Mouse (Mus musculus) gastrocnemius, postnatal 4 days (tissue): ENCODE measurements around the gene Slc37a4. TPM values are rescaled to one million over a fixed set of nuclear protein-coding genes. Genes with fewer than 3 reads are reported as not detected.
A peak's percentile ranks its signal among the peaks of the same experiment; 100 is the strongest.
"Not testable (repeated sequence)": the region's sequence is repeated elsewhere in the genome, so short reads cannot be mapped to it uniquely, and the experiment has no call there.

Experiments used
- DNase-seq, 2 experiments: peaks; one replicate each; pipeline ENCODE4 v3.0.0; 2021 to 2022; ENCODE audit warnings: low spot score in 2 of 2, mixed read lengths in 2 of 2
- long read RNA-seq, 2 experiments: library from polyadenylated mRNA; stranded (forward); transcript quantifications; one replicate each; pipeline ENCODE4 v2.0.0; 2021
- total RNA-seq, 2 experiments: library from RNA; stranded (reverse); gene quantifications; 2 replicates each; pipeline ENCODE4 v1.2.3; 2021

Slc37a4 gene
- total RNA-seq: 10 to 100 TPM; 58.2 to 68.3 TPM
- long read RNA-seq, experiment 1, transcript Slc37a4-202 (9 exons, 1,353 nt): major isoform, 14 of 69 reads
- long read RNA-seq, experiment 1, partial matches to known transcripts: 18 of 69 reads
- long read RNA-seq, experiment 1, other reads (novel, unspliced or antisense): 33 of 69 reads
- long read RNA-seq, experiment 2, transcript Slc37a4-202 (9 exons, 1,353 nt): major isoform, 19 of 106 reads
- long read RNA-seq, experiment 2, partial matches to known transcripts: 20 of 106 reads
- long read RNA-seq, experiment 2, other reads (novel, unspliced or antisense): 59 of 106 reads

DNA sequence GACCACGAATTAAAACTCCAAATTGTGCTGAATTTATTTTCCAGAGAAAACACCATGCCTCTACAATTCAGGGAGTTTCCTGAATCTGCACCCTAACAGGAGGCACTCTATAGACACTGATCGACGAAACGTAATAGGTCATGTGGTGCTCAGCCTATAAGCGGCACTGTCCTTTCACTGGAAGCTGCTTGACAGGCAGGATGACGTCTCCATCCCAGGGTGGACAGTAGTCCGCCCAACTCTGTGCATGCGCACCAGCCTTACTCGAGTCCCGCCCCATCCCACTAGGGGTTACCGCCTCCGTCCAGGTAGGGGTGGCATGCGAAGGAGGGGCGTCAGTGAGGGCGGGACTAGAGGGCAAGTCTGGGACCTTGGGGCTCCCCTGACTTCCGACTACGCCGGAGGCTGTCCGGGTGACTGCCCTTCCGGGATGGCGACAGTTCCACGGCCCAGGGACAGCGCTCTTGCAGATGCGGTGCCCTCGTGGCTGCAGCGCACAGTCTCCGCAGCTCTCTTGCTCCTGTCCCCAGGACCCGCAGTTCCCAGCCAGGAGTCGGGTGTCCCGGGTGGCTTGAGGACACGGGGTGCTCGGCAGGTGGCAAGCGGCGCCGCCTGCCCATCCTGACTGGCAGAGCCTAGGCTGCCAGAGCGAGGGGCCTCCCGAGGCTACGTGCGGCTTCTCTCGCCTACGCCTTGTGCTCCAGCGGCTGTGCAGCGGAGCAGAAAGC, at the start of gene Slc37a4:
Gene Slc37a4, plus strand, starts transcription at position 169 of the 728 bp plus-strand sequence.
- peak; percentile 76 to 90 for DNase-seq

DNA sequence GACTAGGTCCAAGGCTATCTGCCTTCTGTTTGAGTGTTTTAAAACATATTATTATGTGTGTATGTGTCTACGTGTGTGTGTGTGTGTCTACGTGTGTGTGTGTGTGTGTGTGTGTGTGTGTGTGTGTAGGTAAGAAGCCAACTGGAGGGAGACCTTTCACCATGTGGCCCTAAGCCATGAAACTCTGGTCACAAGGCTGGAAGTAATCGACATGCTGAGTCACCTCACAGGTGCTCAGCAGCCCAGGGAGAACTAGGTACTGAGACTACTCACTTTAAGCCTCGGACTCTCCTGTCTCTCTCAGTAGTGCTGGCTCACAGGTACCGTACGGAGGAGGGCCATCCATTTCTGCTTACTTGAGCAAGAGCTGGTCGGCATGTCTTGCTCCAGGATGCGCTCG, 49.5 kb upstream of the Slc37a4 start:
- DNase-seq: no peak

DNA sequence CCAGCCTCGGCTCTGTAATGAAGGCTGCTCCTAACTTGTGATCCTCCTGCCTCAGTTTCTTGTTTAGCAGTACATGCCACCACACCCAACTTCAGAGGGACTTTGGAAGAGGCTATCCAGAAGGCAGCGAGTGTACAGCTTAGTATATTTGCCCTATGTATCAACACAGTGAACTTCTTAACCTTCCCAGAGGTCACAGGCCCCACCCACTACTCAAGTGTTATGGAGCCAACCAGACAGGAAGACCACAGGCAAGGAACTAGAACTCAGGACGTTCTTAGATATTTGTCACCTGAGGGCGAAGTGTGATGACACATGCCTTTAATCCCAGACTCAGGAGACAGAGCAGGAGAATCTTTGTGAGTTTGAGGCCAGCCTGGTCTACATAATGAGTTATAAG, 49.0 kb upstream of the Slc37a4 start:
- no peak for DNase-seq

DNA sequence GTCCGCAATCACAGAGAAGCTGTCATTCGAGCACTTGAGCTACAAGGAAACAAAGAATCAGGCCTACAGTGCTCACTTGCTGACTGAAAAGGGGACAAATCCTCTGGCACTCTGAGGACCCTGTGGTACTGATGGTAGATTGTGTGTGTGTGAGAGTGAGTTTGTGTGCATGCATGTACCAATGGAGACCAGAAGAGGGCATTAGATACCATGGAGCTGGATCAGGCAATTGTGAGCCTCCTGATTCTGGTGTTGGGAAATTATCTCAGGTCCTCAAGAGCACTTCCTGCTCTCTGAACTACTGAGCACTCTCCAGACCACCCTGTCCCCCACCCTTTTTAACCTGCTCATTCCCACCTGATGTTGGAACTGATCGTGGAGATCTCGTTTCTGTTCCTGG, 48.1 kb upstream of the Slc37a4 start:
- DNase-seq: no peak

DNA sequence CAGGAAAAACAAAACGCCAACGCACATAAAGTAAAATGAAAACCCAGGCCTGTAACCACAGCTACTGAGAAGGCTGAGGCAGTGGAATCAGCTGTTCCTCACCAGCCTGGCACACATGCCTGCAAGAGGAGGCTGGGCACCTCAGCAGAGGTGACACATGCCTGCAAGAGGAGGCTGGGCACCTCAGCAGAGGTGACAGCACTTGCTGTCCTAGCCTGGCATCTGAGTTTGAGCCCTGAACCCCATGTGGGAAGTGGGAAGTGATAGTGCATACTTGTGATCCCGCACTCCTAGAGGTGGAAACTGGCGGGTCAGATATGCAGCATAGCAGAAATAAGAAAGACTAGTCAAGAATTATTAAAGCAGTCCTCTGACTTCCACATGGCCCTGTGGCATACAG, 45.3 kb upstream of the Slc37a4 start:
- DNase-seq: no peak

DNA sequence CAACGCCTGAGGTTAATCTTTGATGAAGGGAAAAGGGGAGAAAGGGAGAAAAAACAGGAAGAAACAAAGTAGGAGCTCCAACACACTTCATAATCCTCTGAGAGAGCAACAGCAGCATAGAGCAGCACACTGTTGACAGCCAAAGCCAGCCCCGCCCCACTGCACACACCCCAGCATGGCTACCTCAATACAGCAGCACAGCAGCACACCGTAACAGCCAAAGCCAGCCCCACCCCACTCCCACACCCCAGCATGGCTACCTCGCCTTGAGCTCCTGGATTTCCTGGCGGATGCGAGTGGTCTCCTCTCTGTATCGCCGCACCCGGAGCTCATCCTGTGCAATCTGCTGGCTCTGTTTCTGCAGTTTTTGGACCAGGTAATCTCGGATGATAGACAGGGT, 44.3 kb upstream of the Slc37a4 start:
- no peak for DNase-seq

DNA sequence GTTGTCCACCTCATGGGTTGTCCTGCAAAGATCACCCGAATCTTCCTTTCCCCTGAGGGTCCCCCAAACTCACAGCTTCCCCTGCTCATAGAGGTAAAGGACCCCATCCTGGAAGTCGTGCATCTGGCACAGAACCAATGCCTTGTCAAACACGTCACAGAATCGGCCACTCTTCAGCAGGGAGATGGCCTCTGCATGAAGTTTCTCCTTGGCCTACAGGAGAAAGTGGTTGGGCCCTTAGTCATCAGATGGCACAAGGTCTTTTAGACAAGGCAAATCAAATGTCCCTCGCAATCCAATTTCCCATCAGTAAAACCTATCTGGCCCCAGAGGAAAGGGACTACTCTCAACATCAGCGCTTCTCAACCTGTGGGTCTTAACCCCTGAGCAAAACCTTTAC, 43.5 kb upstream of the Slc37a4 start:
- DNase-seq: no peak

DNA sequence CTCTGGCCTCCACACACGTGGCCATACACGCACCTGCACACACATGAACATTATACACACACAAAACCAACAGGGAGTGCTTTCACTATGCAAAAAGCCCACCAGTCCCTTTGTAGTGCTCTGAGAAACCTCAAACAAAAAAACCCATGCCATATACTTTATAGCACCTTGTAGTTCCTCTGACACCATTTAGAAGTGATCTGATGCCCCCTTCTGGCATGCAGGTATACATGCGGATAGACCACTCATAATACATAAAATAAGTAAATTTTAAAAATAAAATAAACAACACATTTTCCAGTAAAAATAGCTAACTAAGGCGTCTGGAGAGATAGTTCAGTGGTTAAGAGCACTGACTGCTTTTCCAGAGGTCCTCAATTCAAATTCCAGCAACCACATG, 39.4 kb upstream of the Slc37a4 start:
- no peak for DNase-seq

DNA sequence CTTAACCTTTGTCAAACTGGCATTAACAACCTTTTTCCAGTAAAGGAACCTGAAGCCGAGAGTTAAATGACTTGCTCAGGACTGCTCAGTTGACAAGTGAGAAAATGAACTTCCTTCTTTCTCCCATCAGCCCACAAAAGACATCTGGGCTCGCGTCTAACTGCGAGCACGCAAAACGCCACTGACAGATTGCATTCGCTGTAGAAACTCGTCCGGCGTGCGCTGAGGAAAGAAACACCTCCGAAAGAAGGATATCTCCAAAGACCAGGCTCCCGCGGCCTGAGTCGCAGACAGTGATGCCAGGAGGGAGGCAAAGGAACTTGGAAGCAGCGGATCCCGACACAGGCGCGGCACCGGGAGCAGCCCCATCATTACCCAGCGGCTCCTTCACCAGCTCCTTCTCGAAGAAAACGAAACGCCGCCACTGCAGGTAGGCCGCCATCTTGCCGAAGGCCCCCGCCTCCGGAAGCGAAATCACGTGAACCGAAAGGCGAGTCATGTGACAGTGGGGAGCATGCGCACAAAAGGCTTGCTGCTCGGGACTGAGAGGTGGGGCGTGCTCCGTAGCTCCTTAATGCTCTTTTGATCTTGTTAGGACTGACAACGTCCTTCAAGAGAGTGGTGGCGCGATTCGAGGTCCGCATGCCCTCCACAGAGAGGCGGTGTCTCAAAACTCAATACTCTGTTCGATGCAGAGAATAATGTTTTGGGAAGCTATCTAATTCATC, 35.3 kb upstream of the Slc37a4 start, which contains the start of gene Vps11:
Gene Vps11, minus strand, starts transcription at position 481 of the 728 bp plus-strand sequence.
- peak; percentile 90 to 96 for DNase-seq

DNA sequence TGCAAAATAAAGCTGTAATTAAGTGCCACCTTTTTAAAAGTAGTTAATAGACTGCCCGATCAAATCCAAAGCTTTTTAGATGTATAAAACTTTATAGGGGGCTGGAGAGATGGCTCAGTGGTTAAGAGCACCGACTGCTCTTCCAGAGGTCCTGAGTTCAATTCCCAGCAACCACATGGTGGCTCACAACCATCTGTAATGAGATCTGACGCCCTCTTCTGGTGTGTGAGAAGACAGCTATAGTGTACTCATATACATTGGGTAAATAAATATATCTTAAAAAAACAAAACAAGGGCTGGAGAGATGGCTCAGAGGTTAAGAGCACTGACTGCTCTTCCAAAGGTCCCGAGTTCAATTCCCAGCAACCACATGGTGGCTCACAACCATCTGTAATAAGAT, 34.7 kb upstream of the Slc37a4 start:
- not testable (repeated sequence) for DNase-seq

DNA sequence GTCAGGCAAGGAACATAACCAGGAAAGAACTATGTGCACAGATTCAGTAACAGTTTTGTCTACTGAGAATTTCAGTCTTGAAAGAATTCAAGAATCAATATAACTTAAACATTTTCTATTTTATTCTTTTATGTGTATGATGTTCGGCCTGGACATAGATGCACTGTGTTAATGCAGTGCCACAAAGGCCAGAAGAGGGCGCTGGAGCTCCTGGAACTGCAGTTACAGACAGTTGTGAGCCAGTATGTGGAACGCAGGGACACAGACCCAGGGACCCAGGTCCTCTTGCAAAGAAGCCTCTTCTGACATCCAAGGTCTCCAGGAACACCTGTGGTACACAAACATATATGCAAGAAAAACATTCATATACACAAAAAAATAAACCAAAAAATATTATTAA, 32.2 kb upstream of the Slc37a4 start:
- no peak for DNase-seq

DNA sequence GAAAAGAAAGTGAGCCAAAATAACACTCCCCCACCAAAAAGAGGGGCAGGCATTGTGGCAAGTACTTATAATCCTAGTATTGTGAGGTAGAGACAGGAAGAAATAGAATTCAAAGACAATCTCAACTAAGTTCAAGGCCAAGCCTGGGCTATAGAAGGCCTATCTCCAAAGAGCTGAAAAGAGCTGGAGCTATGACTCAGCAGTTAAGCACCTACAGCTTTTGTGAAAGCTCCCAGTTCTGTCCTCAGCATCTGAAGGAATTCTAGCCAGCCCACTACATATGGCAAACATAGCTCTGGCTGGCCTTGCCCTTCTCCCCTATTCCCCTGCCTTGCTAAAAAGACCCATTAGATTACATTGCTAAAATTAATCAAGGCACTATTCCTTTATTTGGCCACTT, 23.3 kb upstream of the Slc37a4 start:
- no peak for DNase-seq

DNA sequence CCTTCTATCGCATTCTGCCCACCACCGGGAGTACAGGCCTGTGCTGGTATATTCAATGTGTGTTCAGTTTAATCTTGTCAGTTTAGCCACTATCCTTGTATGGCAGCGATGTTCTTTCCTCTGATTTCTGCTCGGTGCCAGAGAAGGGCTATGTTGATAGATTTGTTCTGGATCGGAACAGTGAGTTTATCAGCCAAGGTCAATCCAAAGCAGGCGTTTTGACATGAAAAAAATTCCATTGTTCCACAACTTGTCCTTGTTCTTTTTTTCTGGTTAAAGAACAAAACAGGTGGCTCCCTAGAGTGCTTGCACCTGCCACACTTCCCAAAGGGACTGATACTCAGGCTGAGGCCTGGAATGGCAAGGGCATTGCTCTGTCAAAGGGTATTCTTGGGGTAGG, 20.5 kb upstream of the Slc37a4 start:
- no peak for DNase-seq

DNA sequence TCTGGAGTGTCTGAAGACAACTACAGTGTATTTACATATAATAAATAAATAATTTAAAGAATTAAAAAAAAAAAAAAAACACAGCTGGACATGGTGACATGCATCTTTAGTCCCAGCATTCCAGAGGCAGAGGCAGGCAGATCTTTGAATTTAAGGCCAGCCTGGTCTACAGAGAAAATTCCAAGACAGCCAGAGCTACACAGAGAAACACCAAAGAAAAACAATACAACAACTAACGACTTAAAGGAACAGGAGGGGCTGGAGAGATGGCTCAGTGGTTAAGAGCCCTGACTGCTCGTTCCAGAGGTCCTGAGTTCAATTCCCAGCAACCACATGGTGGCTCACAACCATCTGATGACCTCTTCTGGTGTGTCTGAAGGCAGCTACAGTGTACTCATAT, 19.3 kb upstream of the Slc37a4 start:
- DNase-seq: not testable (repeated sequence)

DNA sequence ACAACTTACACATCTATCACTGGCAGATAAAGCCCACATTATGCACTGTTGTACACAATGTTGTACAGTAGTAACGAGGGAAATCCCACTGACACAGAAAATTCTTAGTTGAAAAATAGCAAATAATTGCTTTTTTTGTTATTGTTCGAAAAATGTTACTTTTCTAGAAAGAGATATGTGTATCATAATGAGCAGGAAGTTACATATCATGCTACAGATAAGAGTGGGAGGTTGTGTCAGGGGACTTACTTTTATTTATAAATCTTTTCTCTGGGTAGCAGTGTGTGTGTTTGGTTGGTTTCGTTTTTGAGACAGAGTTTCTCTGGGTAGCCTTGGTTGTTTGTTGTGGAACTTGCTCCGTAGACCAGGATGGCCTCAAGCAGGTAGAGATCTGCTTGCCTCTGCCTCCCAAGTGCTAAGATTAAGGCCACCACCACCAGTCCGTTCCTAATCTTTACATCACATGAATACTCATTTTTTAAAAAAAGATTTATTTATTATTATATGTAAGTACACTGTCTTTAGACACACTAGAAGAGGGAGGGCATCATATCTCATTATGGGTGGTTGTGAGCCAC, 18.4 kb upstream of the Slc37a4 start:
- no peak for DNase-seq

DNA sequence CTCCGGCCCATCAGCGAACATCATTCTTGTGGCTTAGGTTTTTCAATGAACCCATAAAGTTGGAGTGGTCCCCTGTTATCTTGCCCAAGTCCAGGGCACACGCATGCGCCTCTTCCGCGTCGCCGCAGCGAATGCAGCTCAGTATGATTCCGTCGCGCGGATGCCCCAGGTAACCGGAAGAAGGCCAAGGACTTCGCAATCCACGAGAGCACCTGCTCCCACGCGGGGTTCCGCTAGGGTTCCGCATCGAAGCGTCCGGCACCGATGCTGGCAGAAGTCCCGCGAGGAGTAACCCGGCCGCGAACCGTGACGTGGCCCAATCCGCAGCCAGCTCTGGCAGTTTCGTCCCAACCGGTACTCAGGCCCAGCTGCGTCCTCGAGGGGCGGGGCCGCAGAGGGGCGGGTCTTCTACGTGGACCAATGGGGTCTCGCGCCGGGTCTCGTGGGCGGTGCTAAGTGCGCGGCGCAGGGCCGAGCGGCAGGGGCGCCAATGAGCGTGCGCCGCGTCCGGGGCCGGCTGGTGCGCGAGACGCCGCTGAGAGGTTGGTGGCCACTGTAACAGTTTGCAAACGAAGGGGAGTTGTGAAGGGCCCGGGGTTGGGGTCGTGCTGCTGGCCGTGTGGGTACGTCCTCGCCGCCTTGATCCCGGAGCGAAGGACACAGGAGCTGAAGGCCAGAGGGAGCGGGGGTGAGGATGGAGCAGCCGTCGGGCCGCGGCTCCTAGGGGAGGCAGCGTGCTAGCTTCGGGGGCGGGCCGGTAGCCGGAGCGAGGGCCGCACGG, 17.4 kb upstream of the Slc37a4 start, which contains the start of gene Hyou1:
Gene Hyou1, plus strand, starts transcription at position 437 of the 781 bp plus-strand sequence.
- peak; percentile 98 to 99 for DNase-seq

DNA sequence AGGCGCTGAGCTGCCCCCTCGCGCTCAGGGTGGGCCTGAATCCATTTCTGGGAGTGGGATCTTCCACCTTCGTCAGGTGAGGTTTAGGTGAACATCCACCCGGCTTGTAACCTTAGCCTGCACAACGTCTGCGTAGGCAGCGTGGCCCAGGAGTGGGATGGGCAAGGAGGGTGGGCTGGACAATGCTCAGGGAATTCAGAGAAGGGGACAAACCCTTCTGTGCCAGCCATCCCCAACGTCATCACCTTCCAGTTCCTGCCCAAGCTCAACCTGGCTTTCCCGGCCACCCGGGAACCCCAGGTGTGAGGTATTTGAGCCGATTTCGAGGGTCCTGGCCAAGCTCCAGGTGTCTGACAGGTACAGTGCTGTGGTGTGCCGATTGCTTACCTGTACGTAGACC, 16.8 kb upstream of the Slc37a4 start:
- DNase-seq: no peak

DNA sequence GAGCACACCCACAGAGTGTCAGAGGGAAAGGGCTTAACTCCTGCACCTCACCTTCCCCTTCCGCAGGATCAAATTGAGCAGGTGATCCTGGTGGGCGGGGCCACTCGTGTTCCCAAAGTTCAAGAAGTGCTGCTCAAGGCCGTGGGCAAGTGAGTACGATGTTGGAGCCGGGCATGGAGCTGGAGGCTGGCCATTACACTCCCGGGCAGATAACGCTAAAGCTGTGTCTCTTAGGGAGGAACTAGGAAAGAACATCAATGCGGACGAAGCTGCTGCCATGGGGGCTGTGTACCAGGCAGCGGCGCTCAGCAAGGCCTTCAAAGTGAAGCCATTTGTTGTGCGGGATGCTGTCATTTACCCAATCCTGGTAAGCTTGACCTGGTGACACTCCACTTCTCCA, 12.1 kb upstream of the Slc37a4 start:
- DNase-seq: no peak

DNA sequence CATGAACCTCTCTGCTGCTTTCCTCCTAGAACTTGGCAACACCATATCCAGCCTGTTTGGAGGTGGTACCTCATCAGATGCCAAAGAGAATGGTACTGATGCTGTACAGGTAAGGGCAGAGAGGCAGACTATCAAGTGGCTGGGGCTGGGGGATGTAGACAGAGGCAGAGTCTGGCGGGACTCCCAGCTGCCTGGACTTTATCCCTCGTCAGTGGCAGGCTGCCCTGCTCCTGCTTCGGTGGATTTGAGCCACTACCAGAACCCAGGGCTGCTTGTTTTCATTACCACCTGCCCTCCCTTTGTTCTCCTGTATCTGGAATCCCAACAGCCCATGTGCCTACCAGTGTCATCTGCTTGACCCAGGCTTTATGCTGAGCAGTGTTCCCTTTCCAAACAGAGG, 9.4 kb upstream of the Slc37a4 start:
- DNase-seq: no peak

DNA sequence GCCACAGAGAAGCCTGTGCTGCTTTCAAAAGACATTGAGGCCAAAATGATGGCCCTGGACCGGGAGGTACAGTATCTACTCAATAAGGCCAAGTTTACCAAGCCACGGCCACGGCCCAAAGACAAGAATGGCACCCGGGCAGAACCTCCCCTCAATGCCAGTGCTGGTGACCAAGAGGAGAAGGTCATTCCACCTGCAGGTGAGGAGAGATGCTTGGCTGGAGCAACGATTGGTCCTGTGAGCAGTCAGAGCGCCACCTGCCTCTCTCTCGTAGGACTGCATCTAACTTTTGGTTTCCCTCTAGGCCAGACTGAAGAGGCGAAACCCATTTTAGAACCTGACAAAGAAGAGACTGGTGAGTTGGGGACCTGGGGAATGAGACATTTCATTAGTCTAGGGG, 7.4 kb upstream of the Slc37a4 start:
- peak in 1 of 2 experiments; percentile 30 for DNase-seq

DNA sequence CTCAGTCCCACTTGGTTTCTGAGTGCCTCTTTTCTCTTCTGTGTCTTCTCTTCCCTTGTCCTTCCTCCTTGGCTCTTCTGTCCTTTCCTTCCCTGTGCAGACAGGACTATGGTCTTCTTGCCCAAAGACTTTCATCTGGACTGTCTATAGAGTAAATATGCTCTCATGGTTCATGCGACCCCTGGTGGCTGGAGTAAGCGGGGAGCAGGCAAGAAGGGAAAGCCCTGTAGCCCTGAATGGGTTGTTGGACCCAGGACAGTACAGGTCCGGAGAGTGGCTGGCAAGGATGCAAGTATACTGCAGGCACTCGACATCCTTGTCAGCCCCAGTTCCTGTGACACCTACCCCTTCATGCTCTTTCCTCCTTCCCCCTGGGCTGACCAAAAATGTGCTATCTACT, 5.2 kb upstream of the Slc37a4 start:
- peak; percentile 53 to 80 for DNase-seq
